Comparison of ENCODE assay signal across 9 mouse cellular contexts in genomic region chr15:79107966-79108365, GRCm38 (mm10). TPM values are rescaled to one million over a fixed set of nuclear protein-coding genes. Genes with fewer than 3 reads are reported as not detected.
DNase-seq lines count a peak whose midpoint lies in the region; ATAC-seq lines count a peak whose summit lies in the region.
"Had no signal": no experiment of that assay in that cellular context is flagged by ENCODE, and none has a peak within 500 bp of the region (broad histone marks: within the 10 kb centered on the region; RNA-seq: fewer than 3 reads in every experiment).

No protein-coding gene starts in this region.

- WGBS in limb, embryonic 12.5 days = 14% methylated on average over 7 of the region's 7 CpGs
- 12% methylated on average over 7 of the region's 7 CpGs for WGBS in stomach, embryonic 16.5 days

- peaks cover 8% of the 10 kb centered on the region for H3K27me3 ChIP-seq in limb, embryonic 12.5 days
- no peaks in the 10 kb centered on the region for H3K27me3 ChIP-seq in stomach, embryonic 16.5 days (ENCODE audit: control insufficient read depth, insufficient read depth, low read length)

- peak; percentile 34 for DNase-seq in adrenal gland, postnatal 14 days
- DNase-seq in adrenal gland, adult 18-20 months (ENCODE audit: low spot score in 2 of 2) = no peak
- peak; percentile 18 for DNase-seq in retina, postnatal 1 day
- DNase-seq in retina, embryonic 14.5 days (ENCODE audit: low spot score) = no peak
- DNase-seq in ovary, adult 18-20 months (ENCODE audit: low spot score) = no peak
- DNase-seq in urinary bladder, postnatal 4 days (ENCODE audit: low spot score in 2 of 2) = no peak

- ATAC-seq in limb, embryonic 12.5 days (ENCODE audit: insufficient number of reproducible peaks, insufficient read depth, low FRiP score, low TSS enrichment, low read depth) = no peak
- no peak for ATAC-seq in stomach, embryonic 16.5 days (ENCODE audit: insufficient read depth, low FRiP score)

- H3K27ac ChIP-seq in limb, embryonic 12.5 days = peak overlapping the region; percentile 93
- H3K27ac ChIP-seq in stomach, embryonic 16.5 days (ENCODE audit: low read length) = peak overlapping the region; percentile 96

- H3K9me3 ChIP-seq in limb, embryonic 12.5 days = no peaks in the 10 kb centered on the region
- no peaks in the 10 kb centered on the region for H3K9me3 ChIP-seq in stomach, embryonic 16.5 days (replicated peaks; ENCODE audit: control insufficient read depth, low read length)

- peak overlapping the region; percentile 89; the same call in 1 of the 2 replicates for H3K9ac ChIP-seq in limb, embryonic 12.5 days (replicated peaks)
- peak overlapping the region; percentile 95 for H3K9ac ChIP-seq in stomach, embryonic 16.5 days (ENCODE audit: low read length)

- H3K36me3 ChIP-seq in limb, embryonic 12.5 days = peaks cover 10% of the 10 kb centered on the region; the same call in 1 of the 2 replicates
- H3K36me3 ChIP-seq in stomach, embryonic 16.5 days (ENCODE audit: control insufficient read depth, insufficient read depth, low read length) = no peaks in the 10 kb centered on the region

- H3K4me2 ChIP-seq in limb, embryonic 12.5 days = peak overlapping the region; percentile 96
- peak overlapping the region; percentile 78 for H3K4me2 ChIP-seq in stomach, embryonic 16.5 days (ENCODE audit: low read depth, low read length)

- peaks cover 36% of the 10 kb centered on the region for H3K4me1 ChIP-seq in limb, embryonic 12.5 days (replicated peaks)
- H3K4me1 ChIP-seq in stomach, embryonic 16.5 days (ENCODE audit: control insufficient read depth, insufficient read depth, low read length) = peaks cover 21% of the 10 kb centered on the region

- H3K4me3 ChIP-seq in limb, embryonic 12.5 days (replicated peaks) = peak overlapping the region; percentile 92
- H3K4me3 ChIP-seq in stomach, embryonic 16.5 days (replicated peaks; ENCODE audit: low read length) = peak overlapping the region; percentile 91

RNA-seq across cellular contexts. Expression of gene Micall1, which starts 0.7 kb away (rescaled TPM):
- 34.3 and 41.0 TPM in 2 replicates for total RNA-seq in adrenal gland, postnatal 14 days (2021)
- total RNA-seq in adrenal gland, adult 18-20 months (2021) = 10 to 100 TPM; 39.0 to 45.5 TPM
- polyA plus RNA-seq in limb, embryonic 12.5 days (2016; fragmentation: Nextera tagmentation; extraction: Ambion mirVana) = 12.2 and 13.0 TPM in 2 replicates
- polyA plus RNA-seq in stomach, embryonic 16.5 days (2015; fragmentation: Nextera tagmentation; extraction: Ambion mirVana) = 10.4 and 11.2 TPM in 2 replicates

RNA-seq across cellular contexts. Expression of gene Polr2f, which starts 32.8 kb away (rescaled TPM):
- 110 and 127 TPM in 2 replicates for total RNA-seq in adrenal gland, postnatal 14 days (2021)
- total RNA-seq in adrenal gland, adult 18-20 months (2021) = 100 to 1,000 TPM; 137 to 150 TPM
- 353 and 382 TPM in 2 replicates for polyA plus RNA-seq in limb, embryonic 12.5 days (2016; fragmentation: Nextera tagmentation; extraction: Ambion mirVana)
- 281 and 302 TPM in 2 replicates for polyA plus RNA-seq in stomach, embryonic 16.5 days (2015; fragmentation: Nextera tagmentation; extraction: Ambion mirVana)

RNA-seq across cellular contexts. Expression of gene Eif3l, which starts 33.0 kb away (rescaled TPM):
- total RNA-seq in adrenal gland, postnatal 14 days (2021) = 171 and 177 TPM in 2 replicates
- total RNA-seq in adrenal gland, adult 18-20 months (2021) = 100 to 1,000 TPM; 136 to 139 TPM
- 232 and 241 TPM in 2 replicates for polyA plus RNA-seq in limb, embryonic 12.5 days (2016; fragmentation: Nextera tagmentation; extraction: Ambion mirVana)
- polyA plus RNA-seq in stomach, embryonic 16.5 days (2015; fragmentation: Nextera tagmentation; extraction: Ambion mirVana) = 208 and 211 TPM in 2 replicates

RNA-seq across cellular contexts. Expression of gene 1700088E04Rik, which starts 33.1 kb away (rescaled TPM):
- 4.4 and 4.7 TPM in 2 replicates for total RNA-seq in adrenal gland, postnatal 14 days (2021)
- total RNA-seq in adrenal gland, adult 18-20 months (2021) = 1 to 10 TPM; 7.2 to 8.2 TPM
- polyA plus RNA-seq in limb, embryonic 12.5 days (2016; fragmentation: Nextera tagmentation; extraction: Ambion mirVana) = 4.1 and 8.4 TPM in 2 replicates
- 6.9 and 7.3 TPM in 2 replicates for polyA plus RNA-seq in stomach, embryonic 16.5 days (2015; fragmentation: Nextera tagmentation; extraction: Ambion mirVana)
- polyA plus RNA-seq: erythroblast, embryonic 14.5 days had no signal

RNA-seq across cellular contexts. Expression of gene Ankrd54, which starts 45.3 kb away (rescaled TPM):
- 23.3 and 24.1 TPM in 2 replicates for total RNA-seq in adrenal gland, postnatal 14 days (2021)
- 10 to 100 TPM; 23.9 to 26.5 TPM for total RNA-seq in adrenal gland, adult 18-20 months (2021)
- polyA plus RNA-seq in limb, embryonic 12.5 days (2016; fragmentation: Nextera tagmentation; extraction: Ambion mirVana) = 63.7 and 67.1 TPM in 2 replicates
- 35.7 and 35.8 TPM in 2 replicates for polyA plus RNA-seq in stomach, embryonic 16.5 days (2015; fragmentation: Nextera tagmentation; extraction: Ambion mirVana)

Comparison
In these comparisons a context has a peak if more than half of its experiments do, and no peak if none do; other contexts are left out.
1. DNase-seq: peak in adrenal gland, postnatal 14 days (single experiment) and retina, postnatal 1 day (single experiment); none in adrenal gland, adult 18-20 months (0 of 2), retina, embryonic 14.5 days (single experiment), ovary, adult 18-20 months (single experiment) and urinary bladder, postnatal 4 days (0 of 2).